Mouse (Mus musculus) limb, embryonic 10.5 days (tissue): ENCODE data around the gene Imp3. TPM values are rescaled to one million over a fixed set of nuclear protein-coding genes. Genes with fewer than 3 reads are reported as not detected.

Experiments
- DNase-seq: peaks from one replicate; pipeline ENCODE4 v3.0.0-alpha.2; 2017; ENCODE audit warnings: low spot score
- H3K27ac ChIP-seq: fragments of 300-500 bp; sonication (generic); 2 replicates; pipeline ENCODE4 v1.5.1; 2016; ENCODE audit warnings: mild to moderate bottlenecking
- H3K27me3 ChIP-seq: fragments of 300-500 bp; sonication (generic); 2 replicates; pipeline ENCODE4 v1.6.1; 2016; ENCODE audit warnings: low read depth, mild to moderate bottlenecking; ENCODE audit not compliant: poor library complexity, severe bottlenecking
- H3K36me3 ChIP-seq: fragments of 300-500 bp; sonication (generic); 2 replicates; pipeline ENCODE4 v1.6.1; 2016; ENCODE audit warnings: mild to moderate bottlenecking, moderate library complexity
- H3K4me1 ChIP-seq: fragments of 300-500 bp; sonication (generic); 2 replicates; pipeline ENCODE4 v1.6.1; 2016
- H3K4me3 ChIP-seq: fragments of 300-500 bp; sonication (generic); 2 replicates; pipeline ENCODE4 v1.5.1; 2016; ENCODE audit warnings: mild to moderate bottlenecking, moderate library complexity
- H3K9me3 ChIP-seq: fragments of 300-500 bp; sonication (generic); replicated peaks from 2 replicates; pipeline ENCODE4 v1.6.1; 2016; ENCODE audit warnings: mild to moderate bottlenecking
- WGBS: fragments of 180-500 bp; shearing (Covaris S2); methylation state at CpG from one replicate; pipeline ENCODE4 v1.1.7; 2016; 5-methylcytosine and 5-hydroxymethylcytosine counted together
- polyA plus RNA-seq: library from polyadenylated mRNA; unstranded; fragments of >200 nt; fragmentation: Nextera tagmentation; extraction: Ambion mirVana; gene quantifications from 2 replicates; pipeline ENCODE4 v1.2.1, GENCODE M21; 2016

Imp3 gene
- polyA plus RNA-seq, 1 experiment from 2014 or later = 70.5 TPM

DNA sequence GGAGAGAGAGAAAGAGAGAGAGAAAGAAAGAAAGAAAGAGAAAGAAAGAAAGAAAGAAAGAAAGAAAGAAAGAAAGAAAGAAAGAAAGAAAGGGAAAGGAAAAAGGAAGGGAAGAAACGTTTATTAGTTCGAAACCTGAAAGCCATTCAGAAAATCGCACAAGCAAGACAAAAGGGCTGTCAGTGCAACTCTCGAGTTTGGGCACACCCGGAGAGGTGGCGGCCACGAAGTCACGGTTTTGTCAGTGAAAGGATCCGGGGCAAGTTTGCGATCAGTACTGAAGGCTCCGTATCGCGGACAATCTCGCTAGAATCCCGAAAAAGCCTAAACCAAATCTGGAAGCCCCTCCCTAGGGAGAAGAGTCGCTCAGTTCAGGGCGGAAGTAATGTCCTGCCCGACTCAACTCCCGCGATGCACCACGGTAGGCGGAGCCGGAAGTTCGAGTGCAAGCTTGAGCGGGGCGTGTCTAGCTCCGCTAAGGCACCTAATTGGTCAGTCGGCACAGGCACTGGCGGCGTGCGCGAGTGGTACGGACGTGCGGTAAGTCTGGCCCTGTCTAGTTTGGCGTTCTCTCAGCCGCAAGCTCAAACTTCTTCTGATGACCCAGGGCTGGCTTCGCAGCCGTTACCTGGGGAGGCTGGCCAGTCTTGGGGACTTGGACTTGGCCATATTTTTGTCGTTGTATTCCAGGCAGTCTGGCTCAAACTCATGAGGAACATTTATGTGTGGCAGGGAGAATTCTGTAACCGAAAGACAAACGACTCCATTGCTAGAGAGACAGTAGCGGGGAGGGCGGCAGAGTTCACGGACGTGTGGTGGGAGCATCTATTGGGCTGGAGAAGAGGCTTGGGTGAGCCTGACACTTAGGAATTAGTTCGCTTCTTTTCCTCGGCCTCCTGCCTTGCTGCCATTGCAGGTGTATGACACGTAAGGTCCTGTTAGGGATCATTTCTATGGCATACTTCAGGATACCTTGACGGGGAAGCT is 13.4 kb downstream of the Imp3 start, which contains the start of gene Snupn:
Gene Snupn, plus strand, starts transcription at position 465 of the 987 bp plus-strand sequence.
- H3K36me3 ChIP-seq = peaks cover 3% of the 10 kb centered on the region
- H3K4me1 ChIP-seq = peaks cover 13% of the 10 kb centered on the region
- H3K4me3 ChIP-seq = peak within 1 kb of the TSS; percentile 57
- peak; percentile 98 for DNase-seq
- no peaks in the 10 kb centered on the region for H3K27me3 ChIP-seq
- no peaks in the 10 kb centered on the region for H3K9me3 ChIP-seq
- under 1% methylated on average over 50 of the region's 50 CpGs for WGBS
- H3K27ac ChIP-seq = peak within 1 kb of the TSS; percentile 87

DNA sequence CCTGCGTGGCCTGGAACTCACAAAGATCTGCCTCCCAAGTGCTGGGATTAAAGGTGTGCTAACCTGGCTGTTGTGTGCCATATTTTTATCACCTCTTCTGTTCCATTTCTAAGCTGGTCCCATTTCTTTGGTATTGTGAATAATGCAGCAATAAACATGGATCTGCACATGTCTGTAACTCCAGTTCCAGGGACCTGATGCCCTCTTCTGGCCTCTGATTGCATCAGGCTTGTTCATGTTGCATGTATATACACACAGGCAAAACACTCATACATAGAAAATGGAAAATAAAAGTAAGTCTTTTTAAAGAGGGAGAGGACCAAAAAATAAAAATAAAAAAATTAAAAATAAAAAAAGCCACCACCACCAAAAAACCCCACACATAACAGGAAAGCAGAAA is 16.3 kb downstream of the Imp3 start:
- Histone ChIP-seq H3K36me3 (peaks cover 18% of the 10 kb centered on the region), H3K4me1 (peaks cover 16% of the 10 kb centered on the region), H3K27me3 (no peaks in the 10 kb centered on the region), H3K4me3 (no peak overlapping the region), H3K27ac (no peak overlapping the region), H3K9me3 (no peaks in the 10 kb centered on the region)
- 93% methylated on average over 1 of the region's 1 CpGs for WGBS
- DNase-seq = no peak

- H3K27me3 ChIP-seq = no peaks in the 10 kb centered on the region
- no peaks in the 10 kb centered on the region for H3K9me3 ChIP-seq
- peak; percentile 50 for DNase-seq
- peaks cover 34% of the 10 kb centered on the region for H3K36me3 ChIP-seq
- WGBS = 53% methylated on average over 7 of the region's 7 CpGs
- no peak overlapping the region for H3K4me3 ChIP-seq
- H3K4me1 ChIP-seq = peaks cover 3% of the 10 kb centered on the region; the same call in 1 of the 2 replicates
- no peak overlapping the region for H3K27ac ChIP-seq
These were observed 19.8 kb downstream of the Imp3 start for GRCm38 (mm10) chr9:56956966-56957675.

DNA sequence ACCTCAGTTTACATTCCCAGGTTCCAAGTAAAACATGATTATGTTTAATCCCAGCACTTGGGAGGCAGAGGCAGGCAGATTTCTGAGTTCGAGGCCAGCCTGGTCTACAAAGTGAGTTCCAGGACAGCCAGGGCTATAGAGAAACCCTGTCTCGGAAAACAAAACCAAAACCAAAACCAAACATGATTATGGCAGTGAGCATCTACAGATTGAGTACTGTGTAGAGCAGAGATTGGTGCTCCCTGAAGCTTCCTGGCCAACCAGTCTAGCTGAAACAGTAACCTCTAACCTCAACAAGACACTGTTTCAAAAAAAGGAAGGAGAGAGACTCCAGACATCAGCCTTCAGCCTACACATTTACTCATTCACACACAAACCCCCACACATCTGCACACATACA is 21.4 kb downstream of the Imp3 start:
- no peak for DNase-seq
- WGBS = 96% methylated on average over 2 of the region's 2 CpGs
- Histone ChIP-seq H3K4me1 (peaks cover 3% of the 10 kb centered on the region; the same call in 1 of the 2 replicates), H3K27ac (no peak overlapping the region), H3K4me3 (no peak overlapping the region), H3K9me3 (no peaks in the 10 kb centered on the region), H3K36me3 (peaks cover 48% of the 10 kb centered on the region), H3K27me3 (no peaks in the 10 kb centered on the region)

DNA sequence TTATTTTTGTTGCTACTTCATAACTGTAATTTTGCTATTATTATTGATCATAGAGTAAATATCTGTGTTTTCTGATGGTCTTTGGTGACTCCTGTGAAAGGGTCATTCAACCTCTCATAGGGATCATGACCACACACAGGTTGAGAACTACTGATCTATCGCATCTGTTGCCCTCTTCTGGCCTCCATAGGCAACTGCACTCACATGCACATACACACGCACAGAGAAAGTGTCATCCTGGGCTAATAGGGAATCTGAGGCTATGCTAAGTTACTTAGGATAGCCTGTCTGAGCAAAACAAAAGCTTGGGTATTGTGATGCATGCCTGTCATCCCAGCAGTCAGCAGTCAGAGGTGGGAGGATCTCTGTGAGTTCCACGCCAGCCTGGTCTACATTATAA is 24.3 kb downstream of the Imp3 start:
- no peak overlapping the region for H3K27ac ChIP-seq
- DNase-seq = no peak
- WGBS = 98% methylated on average over 3 of the region's 3 CpGs
- peaks cover 3% of the 10 kb centered on the region; the same call in 1 of the 2 replicates for H3K4me1 ChIP-seq
- H3K9me3 ChIP-seq = no peaks in the 10 kb centered on the region
- H3K27me3 ChIP-seq = no peaks in the 10 kb centered on the region
- peaks cover 50% of the 10 kb centered on the region for H3K36me3 ChIP-seq
- no peak overlapping the region for H3K4me3 ChIP-seq

- H3K36me3 ChIP-seq = peaks cover 34% of the 10 kb centered on the region
- no peaks in the 10 kb centered on the region for H3K9me3 ChIP-seq
- H3K27me3 ChIP-seq = no peaks in the 10 kb centered on the region
- no peak overlapping the region for H3K27ac ChIP-seq
- H3K4me3 ChIP-seq = no peak overlapping the region
- DNase-seq = no peak
- H3K4me1 ChIP-seq = no peaks in the 10 kb centered on the region
- 76% methylated on average over 2 of the region's 2 CpGs for WGBS
These were observed 32.9 kb downstream of the Imp3 start for GRCm38 (mm10) chr9:56970158-56970557.

GRCm38 (mm10) chr9:56973960-56974524 is 36.8 kb downstream of the Imp3 start:
- Histone ChIP-seq H3K4me3 (no peak overlapping the region), H3K9me3 (no peaks in the 10 kb centered on the region), H3K27me3 (no peaks in the 10 kb centered on the region), H3K4me1 (no peaks in the 10 kb centered on the region), H3K27ac (no peak overlapping the region), H3K36me3 (peaks cover 19% of the 10 kb centered on the region)
- 86% methylated on average over 8 of the region's 8 CpGs for WGBS
- DNase-seq = no peak

DNA sequence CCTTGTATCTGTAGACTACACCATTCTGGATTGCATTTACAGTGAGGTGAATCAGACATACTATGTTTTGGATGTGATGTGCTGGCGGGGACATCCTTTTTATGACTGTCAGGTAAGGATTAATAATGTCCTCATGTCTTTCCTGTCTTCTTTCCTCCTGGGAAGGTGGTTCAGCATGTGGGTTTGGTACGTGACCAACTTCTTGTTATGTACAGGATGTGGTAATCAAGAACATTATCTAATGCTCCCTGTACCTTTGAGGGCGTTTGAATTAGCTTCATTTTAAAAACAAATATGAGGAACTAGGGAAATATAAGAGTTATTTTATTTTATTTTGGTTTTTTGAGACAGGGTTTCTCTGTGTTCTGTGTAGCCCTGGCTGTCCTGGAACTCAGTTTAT is 37.9 kb downstream of the Imp3 start:
- no peak for DNase-seq
- Histone ChIP-seq H3K4me3 (no peak overlapping the region), H3K27ac (no peak overlapping the region), H3K27me3 (no peaks in the 10 kb centered on the region), H3K4me1 (no peaks in the 10 kb centered on the region), H3K36me3 (peaks cover 24% of the 10 kb centered on the region), H3K9me3 (no peaks in the 10 kb centered on the region)
- 86% methylated on average over 3 of the region's 3 CpGs for WGBS

DNA sequence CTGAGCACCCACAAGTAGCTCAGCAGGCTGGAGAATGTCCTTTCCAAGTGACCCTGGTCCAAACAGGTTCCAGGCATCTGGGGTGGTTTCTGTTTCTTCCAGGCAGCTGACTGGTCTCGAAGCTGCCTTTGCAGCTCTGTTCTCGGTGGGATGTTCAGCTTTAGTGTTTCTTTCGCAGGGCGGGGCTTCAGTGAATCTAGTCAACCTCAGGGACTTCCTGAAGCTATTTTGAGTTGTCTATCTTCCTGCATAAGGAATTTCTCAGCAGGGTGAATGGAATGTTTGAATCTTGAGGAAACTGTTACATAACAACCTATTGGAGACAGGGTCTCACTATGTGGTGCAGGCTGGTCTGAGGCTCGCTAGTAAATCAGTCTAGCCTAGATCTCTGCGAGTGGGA is 42.9 kb downstream of the Imp3 start:
- WGBS = 95% methylated on average over 6 of the region's 6 CpGs
- Histone ChIP-seq H3K27ac (no peak overlapping the region), H3K27me3 (no peaks in the 10 kb centered on the region), H3K4me1 (no peaks in the 10 kb centered on the region), H3K9me3 (no peaks in the 10 kb centered on the region), H3K4me3 (no peak overlapping the region), H3K36me3 (peaks cover 33% of the 10 kb centered on the region)
- no peak for DNase-seq

DNA sequence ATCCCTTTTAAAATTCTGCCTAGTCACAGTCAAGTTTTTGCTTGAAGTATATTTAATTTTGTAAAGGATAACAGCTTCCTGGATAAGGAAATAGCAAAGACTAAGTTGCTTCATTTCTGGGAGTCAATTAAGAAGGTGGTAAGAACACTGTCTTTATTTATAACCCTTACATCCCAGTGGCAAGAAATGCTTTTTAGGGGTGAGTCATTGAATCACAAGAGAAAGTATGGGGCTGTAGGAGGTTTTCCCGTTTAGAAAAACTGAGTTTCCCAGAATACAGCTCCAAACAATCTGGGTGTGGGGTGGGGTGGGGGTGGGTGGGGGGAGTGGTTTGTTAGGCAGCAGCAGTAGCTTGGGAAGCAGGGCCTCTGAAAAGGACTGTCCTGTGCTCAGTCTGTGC is 44.2 kb downstream of the Imp3 start:
- Histone ChIP-seq H3K27ac (no peak overlapping the region), H3K36me3 (peaks cover 33% of the 10 kb centered on the region), H3K4me1 (no peaks in the 10 kb centered on the region), H3K9me3 (no peaks in the 10 kb centered on the region), H3K4me3 (no peak overlapping the region), H3K27me3 (no peaks in the 10 kb centered on the region)
- DNase-seq = no peak
- WGBS = 68% methylated on average over 1 of the region's 1 CpGs
